Mouse (Mus musculus): ENCODE data around the gene Ptp4a2.

Gene Ptp4a2

DNA sequence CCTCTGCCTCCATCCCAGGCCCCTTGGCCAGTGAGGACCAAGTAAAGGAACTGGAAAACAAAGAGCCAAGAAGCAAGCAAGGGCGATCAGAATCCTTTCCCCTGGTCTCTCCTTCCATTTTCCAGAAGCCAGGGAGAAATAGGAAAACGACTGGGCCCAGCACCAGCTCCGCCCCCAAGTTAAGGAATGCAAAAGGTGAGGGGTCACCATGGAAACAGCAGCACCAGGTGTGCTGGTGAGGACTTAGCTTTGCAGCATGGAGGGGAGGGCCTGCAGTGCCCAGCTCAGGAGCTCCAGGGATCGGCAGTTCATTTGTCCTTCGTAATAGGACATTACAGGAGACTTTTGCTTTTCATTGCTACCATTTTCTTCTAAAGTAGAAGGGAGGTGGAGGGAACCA, 13.0 kb upstream of the Ptp4a2 start:
- no peak for DNase-seq (ENCODE audit: low spot score)

DNA sequence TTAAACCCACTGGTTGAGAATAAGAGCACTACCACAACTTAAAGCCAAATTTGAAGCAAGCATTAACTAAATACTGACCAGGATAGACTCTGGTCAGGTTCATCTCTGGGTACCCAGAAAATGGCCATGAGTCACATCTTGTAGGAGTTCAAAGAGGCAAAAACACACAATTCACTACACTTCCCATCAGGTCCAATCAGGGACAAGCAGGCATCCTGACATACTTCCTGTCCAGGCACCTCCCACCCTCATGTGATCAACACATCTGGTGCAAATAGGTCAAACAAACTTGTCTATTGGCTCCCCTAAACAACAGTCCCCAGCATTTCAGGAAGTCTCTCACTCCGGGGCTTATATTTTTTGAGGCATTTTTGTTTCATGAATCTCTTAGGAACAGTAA, 7.7 kb upstream of the Ptp4a2 start:
- DNase-seq (ENCODE audit: low spot score): no peak

DNA sequence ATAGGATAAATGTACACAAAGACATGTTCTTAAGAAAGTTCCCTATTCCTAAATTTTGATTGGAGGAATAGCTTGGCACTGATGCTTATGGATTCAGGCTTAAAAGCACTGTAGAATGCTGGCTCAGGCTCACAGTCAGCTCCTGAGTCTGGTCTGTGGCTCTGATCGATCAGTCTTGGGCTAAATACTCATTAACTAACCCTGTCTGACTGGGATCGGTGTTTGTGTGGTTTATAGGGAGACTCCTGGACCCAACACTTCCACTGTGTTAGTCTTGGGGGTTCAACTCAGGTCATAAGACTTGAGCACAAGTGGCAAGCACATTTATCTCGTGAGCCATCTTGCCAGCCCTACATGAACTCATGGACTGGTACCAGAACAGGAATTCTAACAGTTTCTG, 6.0 kb upstream of the Ptp4a2 start:
- no peak for DNase-seq (ENCODE audit: low spot score)

DNA sequence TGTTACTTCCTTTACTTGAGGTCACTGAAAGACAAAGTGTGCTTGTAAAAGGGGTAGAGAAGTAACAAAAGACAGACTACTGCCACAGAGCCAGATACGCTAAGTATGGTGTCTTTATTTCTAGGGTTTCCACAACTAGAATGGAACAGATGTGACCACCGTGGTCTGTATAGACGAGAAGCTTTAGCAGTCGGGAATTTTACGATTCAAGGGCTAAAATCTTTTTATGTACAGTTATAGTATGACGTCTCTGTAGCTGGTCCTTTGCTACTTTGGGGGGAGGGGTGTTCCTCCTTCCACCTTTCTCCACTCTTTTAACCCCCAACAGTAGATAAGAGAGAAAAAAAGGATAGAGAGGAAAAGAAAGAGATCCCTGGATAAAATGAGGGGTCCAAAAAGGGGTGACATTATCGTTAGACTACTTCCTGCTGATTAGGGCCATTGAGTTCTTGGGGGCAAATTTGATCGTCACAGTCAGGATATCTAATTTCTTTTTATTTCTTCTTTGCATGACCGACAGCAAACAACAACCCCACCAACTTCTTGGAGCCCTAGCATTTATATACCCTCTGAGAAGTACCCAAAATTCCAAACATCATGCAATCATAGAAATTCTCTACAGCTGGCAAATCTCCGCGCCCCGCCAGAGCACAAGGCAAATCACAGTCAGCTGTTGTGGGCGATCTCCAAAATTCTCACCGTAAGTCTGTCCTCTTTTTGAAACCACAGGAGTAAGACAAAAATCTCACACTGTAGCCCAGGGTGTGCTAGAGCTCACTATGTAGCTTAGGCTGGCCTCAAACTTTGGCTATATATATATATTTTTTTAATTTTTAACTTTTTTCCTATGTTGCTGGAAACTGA, 818 bp downstream of the Ptp4a2 start:
- no peak for DNase-seq (ENCODE audit: low spot score)

DNA sequence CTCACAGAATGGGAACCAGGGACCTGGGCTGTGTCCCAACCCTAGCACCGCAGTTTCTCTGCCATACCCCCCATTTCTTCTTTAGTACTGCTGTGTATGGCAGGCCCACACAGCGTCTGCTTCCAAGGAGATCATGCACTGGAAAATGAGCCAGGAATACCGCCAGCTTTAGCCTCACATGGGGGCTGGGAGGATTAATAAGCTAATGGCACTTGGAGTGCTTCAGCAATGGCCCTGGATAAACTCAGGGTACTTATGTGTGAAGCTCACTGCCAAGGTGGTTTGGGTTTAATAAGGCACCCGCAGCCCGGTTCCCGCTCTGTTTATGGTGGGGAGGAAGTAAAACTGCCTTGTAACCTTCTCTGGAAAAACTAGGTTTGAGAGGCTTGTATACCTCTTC, 6.6 kb downstream of the Ptp4a2 start:
- no peak for DNase-seq (ENCODE audit: low spot score)

DNA sequence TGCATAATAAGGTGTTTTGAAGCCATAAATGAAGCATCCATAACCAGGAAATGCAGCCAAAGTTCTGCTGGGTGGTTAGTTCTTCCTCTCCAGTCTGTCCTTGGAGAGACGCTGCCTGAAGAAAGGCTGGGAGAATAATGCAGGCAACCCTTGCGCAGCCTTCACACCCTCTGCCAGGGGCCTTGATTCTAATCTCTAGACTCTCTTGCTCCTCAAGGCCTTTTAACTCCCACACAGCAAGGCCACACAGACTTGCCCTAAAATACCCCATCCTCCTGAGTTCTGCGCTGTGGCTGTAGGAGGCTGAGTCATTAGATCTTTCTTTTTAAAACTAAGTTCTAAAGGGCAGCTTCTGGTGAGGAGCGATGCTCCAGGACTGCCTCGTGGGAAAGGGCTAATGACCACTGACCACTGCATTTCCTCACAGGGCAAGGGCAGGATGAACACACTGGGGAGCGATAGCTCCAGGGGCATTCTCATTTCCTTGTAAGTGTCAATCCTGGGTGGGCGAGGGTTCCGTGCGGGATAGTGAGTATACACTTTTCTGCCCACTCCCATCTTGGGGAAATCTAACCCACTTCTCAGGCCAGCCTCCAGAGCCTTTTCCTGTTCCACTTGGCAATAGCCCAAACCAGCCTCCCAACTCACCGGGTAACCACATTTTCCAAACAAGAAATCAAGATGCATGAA, 7.6 kb downstream of the Ptp4a2 start:
- no peak for DNase-seq (ENCODE audit: low spot score)

DNA sequence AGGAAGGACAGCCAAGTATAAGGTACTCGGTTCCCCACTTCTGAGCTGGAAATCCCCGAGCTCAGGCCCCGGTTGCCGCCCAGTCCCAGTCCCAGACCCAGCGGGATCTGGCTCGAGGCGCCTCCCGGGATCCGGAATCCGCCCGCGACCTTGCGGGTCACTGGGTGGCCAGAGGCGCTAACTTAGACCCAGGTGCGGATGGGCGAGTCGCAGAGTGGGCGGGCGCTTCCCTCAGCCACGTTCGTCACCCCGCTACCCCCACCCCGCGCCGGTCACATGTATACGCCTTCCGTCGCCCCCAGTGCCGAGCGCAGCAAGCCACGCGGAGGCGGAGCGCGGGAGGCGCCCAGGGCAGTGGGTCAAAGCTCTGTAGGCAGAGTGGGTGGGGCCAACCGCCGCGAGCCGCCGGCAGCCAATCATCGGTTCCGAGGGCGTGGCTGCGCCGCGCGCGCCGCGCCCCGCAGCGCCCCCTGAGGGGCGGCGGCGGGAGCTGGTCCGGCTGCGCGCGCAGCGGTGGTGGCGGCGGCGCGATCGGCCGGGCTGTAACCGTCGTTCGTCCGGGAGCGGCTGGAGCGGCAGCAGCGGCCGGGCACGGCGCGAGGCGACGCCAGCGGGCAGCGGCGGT, 8.8 kb downstream of the Ptp4a2 start:
- peak; percentile 99 for DNase-seq (ENCODE audit: low spot score)

DNA sequence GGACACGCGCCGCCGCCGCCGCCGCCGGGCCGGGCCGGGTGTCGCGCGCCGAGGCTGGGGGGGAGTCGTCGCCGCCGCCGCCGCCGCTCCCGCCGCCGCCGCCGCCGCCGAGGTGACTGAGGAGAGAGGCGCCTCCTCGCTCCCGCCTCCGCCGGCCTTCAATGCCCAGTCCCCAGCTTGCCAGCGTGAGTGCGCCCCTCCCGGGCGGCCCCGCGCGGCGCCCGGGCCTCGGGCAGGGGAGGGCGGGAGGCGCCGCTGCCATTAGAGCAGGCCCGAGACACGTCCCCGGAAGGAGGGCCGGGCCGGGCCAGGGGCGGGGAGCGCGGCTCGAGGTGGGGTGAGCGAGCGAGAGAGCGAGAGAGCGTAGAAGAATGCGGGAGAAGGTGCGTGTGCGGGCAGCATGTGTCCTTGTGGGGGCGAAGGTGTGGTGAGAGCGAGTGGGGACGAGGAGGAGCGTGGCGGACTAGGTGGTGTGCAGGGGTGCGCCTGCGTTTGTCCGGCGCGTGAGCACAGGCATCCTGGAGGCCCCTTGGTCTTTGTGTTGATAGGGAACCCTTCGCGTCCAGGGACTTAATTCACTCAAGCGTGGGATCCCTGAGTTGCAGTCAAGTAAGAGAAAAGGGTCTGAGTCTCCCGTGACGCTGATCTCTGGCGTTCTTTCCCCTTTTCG, 9.5 kb downstream of the Ptp4a2 start:
- DNase-seq (ENCODE audit: low spot score): peak; percentile 87

DNA sequence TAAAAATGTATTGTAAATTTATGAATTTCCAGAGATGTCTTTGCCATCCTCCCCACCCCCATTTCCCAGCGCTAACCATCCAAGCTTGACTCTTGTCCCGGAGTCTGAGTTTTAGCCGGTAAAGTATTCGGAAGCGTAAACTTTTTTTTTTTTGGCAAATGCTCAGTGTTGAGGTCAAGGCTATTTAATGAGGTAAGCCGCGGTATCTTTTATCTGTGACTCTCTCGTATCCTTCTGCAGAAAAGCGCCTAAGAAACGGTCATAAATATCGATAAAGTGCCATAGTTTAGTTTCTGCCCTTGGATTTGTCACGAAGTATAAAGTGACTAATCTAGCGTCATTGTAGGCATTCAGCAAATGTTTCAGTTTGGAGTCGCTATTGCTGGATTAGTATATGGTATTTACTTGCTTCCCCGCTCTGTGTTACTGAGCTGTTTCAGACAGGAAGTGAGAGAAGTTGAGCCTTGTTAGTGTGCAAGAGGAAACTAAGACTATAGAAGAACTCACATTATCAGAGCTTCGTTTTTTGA, 10.1 kb downstream of the Ptp4a2 start:
- DNase-seq (ENCODE audit: low spot score): peak; percentile 22

DNA sequence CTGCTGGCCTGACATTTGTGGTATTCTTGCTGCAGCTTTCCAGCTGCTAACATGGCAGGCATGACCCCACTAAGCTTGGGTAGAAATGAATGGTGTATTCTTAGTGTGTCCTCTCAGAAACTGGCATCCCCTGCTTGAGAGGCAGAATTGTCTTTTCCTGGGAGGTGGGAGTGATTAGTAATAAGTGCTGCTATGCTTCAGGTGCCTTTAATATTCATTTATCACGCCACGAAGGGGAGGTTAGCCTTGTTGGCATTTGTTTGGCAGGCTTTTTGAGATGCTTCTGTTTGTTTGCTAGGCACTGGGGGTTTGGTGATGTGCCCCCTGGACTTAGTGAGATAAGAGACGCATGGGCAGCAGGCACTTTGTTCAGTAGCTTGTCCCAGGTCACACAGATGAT, 11.3 kb downstream of the Ptp4a2 start:
- DNase-seq (ENCODE audit: low spot score): no peak

DNA sequence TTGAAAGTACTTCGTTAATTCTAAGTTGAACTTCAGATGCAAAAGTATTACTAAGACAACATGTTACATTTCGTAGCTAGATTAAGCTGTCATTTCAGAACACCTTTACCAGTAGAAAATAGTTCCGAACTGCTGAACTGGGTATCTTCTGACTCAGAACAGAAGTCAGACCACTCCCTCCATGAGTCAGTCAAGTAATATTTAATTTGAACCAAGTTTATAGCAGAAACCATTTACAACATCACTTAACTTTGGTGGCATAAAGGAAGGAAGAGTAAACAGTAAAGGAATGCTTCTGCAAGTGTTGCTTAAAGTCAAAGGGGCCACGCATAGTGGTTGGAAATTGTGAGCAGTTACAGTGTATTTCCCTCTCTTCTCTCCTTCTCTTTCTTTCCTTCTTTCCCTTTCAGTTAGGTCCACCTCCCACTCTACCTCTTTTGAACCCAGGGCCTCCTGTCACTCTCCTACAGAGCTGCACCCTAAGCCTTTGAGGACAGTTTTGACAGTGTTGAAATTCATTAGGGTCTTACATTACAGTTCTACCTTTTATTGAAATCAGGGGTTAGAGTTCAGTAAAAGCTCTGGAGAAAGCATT, 12.3 kb downstream of the Ptp4a2 start:
- no peak for DNase-seq (ENCODE audit: low spot score)

DNA sequence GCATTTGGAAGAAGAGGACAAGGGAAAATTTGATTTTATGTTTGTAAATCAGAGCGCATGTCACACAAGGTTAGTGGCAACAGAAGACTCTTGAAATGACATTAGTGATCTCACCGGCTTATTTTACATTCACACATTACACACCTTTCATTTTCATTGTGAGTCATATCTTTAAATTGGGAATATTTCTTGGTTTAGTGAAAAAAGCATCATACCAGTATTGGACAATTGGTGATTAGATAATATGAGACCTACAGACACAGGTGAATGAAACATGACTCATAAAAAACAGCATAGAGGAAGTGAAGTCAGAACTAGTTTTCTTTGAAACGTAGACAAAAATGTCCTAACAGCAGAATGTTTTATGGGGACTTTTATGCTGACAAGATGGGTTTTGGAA, 16.6 kb downstream of the Ptp4a2 start:
- no peak for DNase-seq (ENCODE audit: low spot score)

DNA sequence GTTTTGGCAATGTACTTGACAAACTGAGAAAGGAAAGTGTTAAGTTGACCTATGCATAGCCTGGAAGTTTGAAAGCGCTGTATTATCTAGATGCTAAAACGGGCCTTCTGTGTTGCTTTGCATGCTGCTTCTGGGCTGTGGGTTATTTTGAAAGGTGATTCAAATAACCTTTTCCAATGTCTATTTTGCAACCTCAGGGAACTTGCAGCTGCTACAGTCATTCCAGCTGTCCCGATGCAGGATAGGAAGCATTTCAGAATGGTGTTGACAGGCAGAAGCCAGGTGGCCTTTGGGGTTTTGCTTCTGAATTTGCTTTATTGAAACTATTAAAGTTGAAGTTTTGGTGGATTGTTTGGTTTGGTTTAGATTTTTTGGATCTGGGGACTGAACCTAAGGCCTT, 17.1 kb downstream of the Ptp4a2 start:
- no peak for DNase-seq (ENCODE audit: low spot score)

DNA sequence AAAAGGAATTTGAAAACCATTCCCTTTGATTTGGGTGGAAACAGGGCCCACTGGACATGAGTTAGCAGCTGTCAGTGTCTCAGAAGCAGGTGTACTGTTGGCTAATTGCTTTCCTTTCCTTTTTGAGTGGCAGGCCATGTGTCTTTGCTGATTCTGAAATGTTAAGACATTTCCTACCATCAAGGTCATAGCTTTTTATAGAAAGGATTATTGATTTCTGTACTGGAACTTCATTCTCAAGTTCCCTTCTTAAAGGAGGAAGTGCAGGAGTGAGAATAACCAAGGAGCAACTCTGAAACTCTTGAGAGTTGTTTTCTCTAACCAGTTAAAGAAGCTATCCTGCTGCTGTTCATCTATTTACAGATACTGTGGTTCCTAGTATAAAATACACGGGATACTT, 18.8 kb downstream of the Ptp4a2 start:
- no peak for DNase-seq (ENCODE audit: low spot score)

DNA sequence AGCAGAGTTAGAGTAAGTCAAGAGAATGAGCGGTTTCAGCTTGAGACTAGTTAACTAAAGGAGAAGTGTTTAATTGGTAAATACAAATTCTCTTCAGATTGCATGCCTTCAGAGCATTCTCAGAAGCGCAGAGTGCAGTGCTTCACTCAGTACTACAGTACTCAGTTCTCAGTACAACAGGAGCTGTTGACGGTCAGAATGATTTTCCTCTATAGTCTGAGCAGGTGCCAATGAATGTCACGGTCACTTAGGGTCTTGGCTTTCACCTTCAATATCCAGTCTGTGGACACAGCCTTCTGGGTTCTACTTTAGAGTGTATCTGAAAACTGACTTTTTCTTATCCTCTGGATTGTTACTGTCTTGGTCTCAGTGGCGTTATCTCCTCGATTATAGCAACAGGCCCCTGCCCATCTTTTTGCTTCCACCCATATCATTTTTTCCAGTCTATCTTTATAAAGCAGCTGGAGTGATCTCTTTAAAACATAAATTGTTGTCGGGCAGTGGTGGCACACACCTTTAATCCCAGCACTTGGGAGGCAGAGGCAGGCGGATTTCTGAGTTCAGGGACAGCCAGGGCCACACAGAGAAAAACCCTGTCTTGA, 19.4 kb downstream of the Ptp4a2 start:
- no peak for DNase-seq (ENCODE audit: low spot score)

DNA sequence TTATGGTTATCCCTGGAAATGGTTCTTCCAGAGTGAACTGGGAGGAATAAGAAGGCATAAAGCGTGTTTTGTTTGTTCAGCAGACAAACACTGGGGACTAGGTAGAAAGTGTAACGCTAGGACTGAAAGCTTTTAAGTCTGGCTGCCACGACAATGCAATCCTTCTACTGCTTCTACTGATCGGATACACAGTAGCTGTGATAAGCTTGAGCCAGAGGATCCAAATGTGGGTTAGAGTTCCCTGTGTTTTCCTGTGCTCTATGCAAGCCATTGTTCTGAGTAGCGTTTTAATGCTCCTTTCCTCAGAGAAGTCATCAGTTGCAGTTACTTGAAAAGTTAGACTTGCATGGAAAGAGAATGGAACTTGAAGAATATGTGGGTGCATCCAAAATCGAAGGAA, 23.6 kb downstream of the Ptp4a2 start:
- DNase-seq (ENCODE audit: low spot score): no peak

DNA sequence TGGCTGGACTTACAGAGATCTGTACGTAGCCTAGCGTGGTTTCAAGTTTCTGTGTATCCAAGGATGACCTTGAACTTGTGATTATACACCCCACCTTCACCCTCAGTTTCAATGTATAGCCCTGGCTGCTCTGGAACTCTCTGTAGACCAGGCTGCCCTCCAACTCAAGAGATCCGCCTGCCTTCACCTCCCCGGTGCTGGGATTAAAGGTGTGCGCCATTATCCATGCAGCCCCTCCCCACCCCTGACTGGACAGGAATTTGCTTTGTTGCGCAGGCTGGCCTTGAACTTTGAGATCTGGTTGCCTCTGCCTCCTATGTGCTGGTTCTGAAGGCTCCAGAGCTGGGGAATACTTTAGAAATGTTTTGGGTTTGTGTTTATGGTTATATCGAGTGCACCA, 24.3 kb downstream of the Ptp4a2 start:
- no peak for DNase-seq (ENCODE audit: low spot score)

DNA sequence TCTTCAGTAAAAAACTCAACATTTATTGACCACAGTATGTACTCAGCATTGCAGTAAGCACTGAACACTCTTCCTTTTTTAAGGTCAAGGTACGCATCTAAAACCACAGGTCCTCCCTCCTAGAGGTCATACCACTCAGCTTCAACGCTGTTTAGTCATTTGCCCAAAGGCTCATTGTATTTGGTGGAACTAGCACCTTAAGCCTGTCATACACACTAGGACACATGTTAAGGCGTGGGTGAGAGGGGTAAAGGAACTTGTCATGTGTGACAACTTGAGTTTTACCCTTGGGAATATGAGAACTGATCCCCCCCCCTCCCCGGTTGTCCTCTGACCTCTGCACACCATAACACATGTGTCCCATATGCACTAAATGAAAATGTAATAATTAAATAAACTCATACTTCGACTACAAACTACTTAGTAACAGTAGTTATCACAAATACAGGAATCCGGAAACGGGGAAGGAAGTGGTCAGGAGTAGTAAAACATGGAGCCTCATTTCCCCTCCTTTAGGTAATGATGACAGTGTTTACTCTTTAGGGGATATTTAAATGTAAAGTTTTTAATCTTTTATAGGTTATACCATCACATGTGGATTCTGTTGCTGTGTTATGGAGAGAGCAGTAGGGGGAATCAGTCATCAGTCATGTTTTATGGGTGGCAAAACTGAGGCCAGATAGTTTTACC, 29.0 kb downstream of the Ptp4a2 start:
- DNase-seq (ENCODE audit: low spot score): no peak

DNA sequence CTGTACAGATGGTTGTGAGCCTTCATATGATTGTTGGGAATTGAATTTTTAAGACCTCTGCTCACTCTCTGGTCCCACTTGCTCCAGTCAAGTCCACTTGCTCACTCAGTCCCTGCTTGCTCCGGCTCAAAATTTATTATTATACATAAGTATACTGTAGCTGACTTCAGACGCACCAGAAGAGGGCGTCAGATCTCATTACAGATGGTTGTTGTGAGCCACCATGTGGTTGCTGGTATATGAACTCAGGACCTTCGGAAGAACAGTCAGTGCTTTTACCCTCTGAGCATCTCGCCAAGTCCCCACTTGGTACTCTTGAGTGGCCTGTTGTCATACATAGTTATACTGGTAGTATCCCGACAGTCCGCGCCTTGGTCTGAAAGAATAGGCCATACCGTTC, 35.8 kb downstream of the Ptp4a2 start:
- DNase-seq (ENCODE audit: low spot score): no peak

DNA sequence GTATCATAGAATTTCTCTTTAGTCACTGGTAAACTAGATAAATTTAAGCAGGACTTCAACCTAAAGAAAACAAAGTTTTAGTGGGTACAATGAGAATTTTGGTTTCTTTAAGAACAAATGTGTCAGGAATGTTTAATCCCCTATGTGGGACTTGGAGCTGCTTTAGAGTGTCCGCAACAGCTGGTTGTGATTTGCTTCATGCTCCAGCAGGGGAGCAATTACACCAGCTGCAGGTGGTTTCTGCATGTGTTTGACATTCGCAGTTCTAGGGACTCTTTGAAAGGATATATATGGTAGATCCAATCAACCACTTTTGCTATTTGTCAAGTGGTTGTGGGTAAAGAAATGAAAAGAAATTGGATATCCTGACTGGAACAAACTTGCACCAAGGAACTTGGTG, 39.5 kb downstream of the Ptp4a2 start:
- DNase-seq (ENCODE audit: low spot score): no peak

DNA sequence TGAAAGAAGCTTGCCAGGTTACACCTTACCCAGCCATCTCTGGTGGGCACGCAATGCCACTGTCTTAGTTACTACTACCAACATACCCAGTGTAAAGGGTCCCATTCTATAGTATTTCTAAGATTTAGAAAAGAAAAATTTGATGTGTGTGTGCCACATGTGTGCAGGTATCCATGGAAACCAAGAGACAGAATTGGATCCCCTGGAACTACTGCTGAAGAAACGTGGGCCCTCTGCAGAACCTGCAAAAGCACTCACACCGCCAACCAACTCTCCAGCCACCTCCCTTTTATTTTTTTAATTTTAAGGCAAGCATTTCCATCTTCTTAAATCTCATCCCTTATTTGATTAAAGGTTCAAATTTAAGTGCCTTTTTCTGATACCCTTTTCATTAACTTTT, 40.8 kb downstream of the Ptp4a2 start:
- no peak for DNase-seq (ENCODE audit: low spot score)

Measured in yolk sac, embryonic 10.5 days (tissue).